Mouse (Mus musculus) fat pad, adult 2 months (tissue): ENCODE results near the gene Anxa2.
A peak's percentile ranks its signal among the peaks of the same experiment; 100 is the strongest.

Experiments used
- DNase-seq: peaks from one replicate; pipeline ENCODE4 v3.0.0-alpha.2; 2011; ENCODE audit warnings: low read depth, low spot score; ENCODE audit errors: extremely low read depth

The Anxa2 gene

GRCm38 (mm10) chr9:69453066-69453900, at the start of gene Anxa2:
Anxa2 (plus strand) TSS chr9:69453620.
- no peak for DNase-seq

- no peak for DNase-seq
Observed at GRCm38 (mm10) chr9:69404671-69405070, 48.7 kb upstream of the Anxa2 start.

DNA sequence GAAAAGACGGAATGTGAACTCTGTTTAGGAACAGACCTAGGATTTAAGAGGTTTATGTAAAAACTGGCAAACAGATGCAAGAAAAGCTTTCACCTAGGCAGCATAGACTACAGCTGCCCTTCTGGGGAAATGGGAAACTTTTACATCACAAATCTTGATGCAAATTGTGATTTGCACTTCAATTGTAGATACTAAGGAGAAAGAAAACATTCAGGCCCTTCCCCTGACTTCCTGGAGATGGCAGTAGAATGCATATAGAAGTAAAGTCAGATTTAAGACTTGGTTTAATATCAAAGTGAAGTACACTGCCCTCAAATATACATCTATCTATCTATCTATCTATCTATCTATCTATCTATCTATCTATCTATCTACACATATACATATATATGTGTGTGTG, 33.9 kb upstream of the Anxa2 start:
- DNase-seq: no peak

- no peak for DNase-seq
Observed at GRCm38 (mm10) chr9:69430531-69430930, 22.9 kb upstream of the Anxa2 start.

DNA sequence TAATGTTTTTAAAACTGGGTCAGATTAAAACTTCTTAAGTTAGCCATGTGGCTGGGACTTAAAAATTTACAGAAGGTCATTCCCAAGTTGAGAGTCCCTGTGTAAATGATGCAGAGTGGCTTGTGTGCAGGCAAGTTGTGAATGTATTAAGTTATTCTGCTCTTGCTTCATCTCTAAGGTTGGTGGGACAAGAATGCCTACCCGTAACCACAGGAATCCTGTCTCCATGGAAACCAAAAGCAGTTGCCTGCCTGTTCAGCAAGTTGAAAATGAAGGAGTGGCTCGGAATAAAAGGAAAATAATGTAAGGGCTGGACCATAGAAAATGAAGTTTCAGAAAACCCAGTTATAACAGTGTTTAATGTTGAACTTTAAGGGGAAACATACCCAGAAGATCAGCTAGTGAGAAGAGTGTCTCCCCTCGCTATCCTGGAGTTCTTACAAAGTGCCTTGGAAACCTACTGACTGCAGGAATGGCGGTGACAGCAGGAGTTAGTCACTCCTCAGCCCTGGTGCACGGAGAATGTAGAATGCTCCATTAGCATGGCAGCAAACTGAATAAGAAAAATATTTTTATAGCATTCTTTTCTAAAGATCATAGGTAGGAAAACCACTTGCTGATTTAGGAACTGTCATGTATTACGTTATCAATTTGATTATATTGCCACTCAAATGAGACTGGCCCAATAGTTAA, 21.4 kb upstream of the Anxa2 start:
- no peak for DNase-seq

- DNase-seq: no peak
Observed at GRCm38 (mm10) chr9:69435194-69435593, 18.2 kb upstream of the Anxa2 start.

DNA sequence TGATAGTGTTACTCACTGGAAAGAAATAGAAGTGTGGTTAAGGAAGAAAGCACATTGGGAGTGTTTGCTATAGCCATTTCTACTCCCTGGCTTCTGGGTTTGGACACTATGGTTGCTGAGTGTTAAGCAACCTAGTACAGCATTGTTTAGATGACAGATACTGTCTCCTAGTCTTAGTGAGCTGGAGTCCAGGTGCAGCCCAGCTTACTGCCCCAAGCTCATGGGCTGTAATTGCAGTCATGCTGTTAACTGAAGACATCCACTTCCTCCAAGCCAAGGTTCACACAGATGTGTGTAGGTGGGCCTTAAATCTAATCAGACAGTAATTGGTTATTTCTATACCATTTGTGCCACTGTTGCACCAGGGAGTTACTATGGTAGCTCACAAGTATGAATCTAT, 17.8 kb upstream of the Anxa2 start:
- no peak for DNase-seq

- peak; percentile 92 for DNase-seq
Observed at GRCm38 (mm10) chr9:69439805-69440357, 13.5 kb upstream of the Anxa2 start.

DNA sequence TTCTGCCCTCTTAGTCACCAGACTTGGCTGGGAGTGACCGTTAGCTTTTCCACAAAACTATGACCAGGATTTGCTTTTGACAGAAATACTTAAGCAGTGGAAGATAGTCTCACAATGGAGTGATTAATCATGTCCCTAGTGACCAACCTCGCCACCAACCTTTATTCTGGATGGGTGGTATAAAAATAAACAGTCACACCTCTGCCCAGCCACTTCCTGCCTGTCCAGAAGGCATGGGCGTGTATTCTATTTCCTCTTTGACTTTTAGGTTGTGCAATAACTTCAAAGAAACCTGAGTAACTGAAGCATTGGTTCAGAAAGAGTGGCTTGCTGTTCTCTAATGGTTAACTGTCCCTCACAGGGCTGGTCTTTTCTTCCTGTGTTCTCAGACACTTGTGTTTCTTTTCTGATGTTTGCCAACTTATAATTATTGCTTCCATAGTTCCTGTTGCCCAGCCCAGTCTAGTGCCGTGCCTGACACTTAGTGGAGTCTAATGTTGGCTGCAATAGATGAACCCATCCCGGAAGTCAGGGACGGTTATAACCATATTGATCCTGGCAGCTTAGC, 10.9 kb upstream of the Anxa2 start:
- no peak for DNase-seq

DNA sequence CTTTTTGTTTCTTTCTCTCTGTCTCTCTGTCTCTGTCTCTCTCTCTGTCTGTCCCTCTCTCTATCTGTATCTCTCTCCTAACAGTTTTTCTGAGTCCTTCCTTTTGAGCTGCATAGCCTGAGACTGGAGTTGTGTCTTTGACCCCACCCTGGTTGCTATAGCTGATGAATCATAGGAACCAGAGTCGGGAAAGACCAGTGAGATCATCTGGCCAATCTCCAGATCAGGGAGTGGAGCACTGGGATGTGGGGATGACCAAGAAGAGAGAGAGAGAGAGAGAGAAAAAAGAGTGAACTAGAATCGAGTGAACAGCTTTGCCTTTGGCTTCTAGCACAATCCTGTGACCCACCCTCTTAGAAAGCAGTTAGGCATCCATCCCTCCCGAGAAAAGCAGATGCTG, 10.2 kb upstream of the Anxa2 start:
- no peak for DNase-seq

DNA sequence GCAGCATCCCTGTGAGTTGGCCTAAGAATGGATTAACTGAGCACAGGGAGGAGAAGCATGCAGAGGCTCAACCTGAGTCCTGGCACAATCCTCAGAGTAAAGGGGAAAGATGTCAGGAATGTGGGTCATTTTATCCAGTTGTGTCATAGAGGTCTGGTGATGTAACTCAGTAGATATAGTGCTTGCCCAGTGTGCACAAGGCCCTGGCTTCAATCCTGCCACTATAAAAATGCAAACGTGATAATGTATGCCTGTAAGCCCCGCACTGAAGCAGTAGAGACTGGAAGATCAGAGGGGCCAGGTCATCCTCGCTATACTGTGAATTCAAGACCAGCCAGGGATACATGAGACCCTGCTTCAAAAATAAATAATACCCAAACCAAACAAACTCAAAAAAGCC, 4.6 kb upstream of the Anxa2 start:
- no peak for DNase-seq

- no peak for DNase-seq
Observed at GRCm38 (mm10) chr9:69450636-69451035, 2.8 kb upstream of the Anxa2 start.

- DNase-seq: no peak
Observed at GRCm38 (mm10) chr9:69451886-69452810, 1.3 kb upstream of the Anxa2 start.

GRCm38 (mm10) chr9:69453901-69454666, 664 bp downstream of the Anxa2 start:
- no peak for DNase-seq

GRCm38 (mm10) chr9:69454691-69455090, 1.3 kb downstream of the Anxa2 start:
- no peak for DNase-seq

DNA sequence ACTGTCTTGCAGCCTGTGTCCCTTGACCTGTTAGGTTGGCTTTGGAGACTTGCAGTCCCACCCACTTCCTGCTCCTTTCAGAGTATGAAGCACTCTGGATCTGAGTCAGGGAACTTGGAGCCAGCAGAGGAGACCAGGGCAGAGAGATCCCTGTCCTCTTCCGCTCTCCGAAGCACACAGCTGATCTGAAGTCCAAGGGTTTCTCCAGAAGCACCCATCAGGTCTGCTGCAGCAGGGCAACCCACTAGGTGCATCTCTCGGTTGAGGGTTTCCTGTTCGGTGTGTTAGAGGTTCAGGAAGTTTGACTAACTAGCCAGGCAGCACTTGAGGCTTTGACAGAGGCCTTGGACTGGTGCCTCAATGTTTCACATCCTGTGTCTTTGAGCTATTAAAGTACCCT, 2.0 kb downstream of the Anxa2 start:
- no peak for DNase-seq

DNA sequence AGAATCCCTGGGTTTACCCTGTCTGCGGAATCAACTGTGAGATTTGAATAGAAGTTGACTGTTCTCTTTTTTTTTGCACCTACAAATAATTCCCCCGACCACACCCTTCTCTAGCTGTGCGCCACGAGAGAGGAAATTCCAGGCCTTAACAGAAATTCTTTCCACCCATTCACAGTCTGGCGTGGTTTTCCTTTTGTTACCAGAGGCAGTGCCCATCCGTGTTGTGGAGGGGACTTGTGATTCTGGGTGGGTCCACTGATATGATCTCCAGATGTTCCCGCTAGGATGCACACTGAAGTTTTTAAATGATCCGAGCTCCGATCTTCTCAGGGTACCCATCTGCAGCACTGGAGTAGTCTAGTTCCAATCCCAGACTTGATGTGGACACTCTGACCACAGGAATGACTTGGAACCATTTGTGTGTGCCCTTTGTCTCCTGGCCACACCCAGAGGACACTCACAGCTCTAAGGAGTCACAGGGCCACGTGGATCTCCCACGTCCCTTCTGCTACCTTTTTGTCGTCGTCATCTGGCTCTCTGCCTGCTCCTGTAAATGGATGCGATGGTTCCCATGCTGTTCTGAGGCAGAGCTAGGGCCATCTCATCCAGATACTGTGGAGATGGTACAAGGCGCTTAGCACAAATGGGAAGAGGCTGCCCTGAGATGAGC, 3.1 kb downstream of the Anxa2 start:
- DNase-seq: no peak

DNA sequence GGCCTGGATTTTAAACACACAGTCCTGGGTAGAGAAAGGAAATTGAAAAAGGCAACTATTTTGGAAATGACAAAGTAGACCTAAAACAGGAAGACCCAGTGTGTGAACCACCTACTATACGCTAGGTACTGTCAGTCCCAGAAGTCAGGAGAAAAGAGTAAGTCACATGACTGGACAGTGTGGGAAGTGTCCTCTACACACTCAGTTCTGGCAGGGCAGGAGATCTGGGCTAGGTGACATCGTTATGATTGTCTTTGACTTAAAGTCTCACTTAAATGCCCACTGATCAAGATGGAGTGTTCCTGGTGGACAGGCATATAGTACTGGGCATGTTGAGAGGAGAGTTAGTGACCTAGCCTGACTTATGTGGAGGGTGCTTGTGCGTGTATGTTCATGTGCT, 3.7 kb downstream of the Anxa2 start:
- DNase-seq: no peak
